Mouse (Mus musculus) liver, adult 2 months (tissue): ENCODE measurements around the gene Tcn2. TPM values are rescaled to one million over a fixed set of nuclear protein-coding genes. Genes with fewer than 3 reads are reported as not detected.

Experiments used
- DNase-seq: peaks from one replicate; pipeline ENCODE4 v3.0.0-alpha.2; 2011; ENCODE audit warnings: low read depth, low spot score; ENCODE audit errors: extremely low read depth
- H3K27ac ChIP-seq: fragments of 200-500 bp; replicated peaks from 2 replicates; pipeline ENCODE4 v1.5.1; 2012; ENCODE audit warnings: low read depth, mild to moderate bottlenecking, control low read depth, inconsistent platforms, low read length; ENCODE audit not compliant: insufficient read depth
- H3K27me3 ChIP-seq: fragments of 200-500 bp; 2 replicates; pipeline ENCODE4 v1.6.1; 2012; ENCODE audit warnings: mild to moderate bottlenecking, moderate library complexity, low read length, inconsistent platforms; ENCODE audit not compliant: control insufficient read depth, insufficient read depth
- H3K36me3 ChIP-seq: fragments of 200-500 bp; 2 replicates; pipeline ENCODE4 v1.6.1; 2012; ENCODE audit warnings: low read length, inconsistent platforms; ENCODE audit not compliant: control insufficient read depth, insufficient read depth
- H3K4me1 ChIP-seq: fragments of 200-500 bp; 2 replicates; pipeline ENCODE4 v1.6.1; 2011; ENCODE audit warnings: low read length; ENCODE audit not compliant: control insufficient read depth, insufficient read depth
- H3K4me3 ChIP-seq: fragments of 200-500 bp; 2 replicates; pipeline ENCODE4 v1.5.1; 2011; ENCODE audit warnings: low read depth, mild to moderate bottlenecking, control low read depth, low read length, moderate library complexity; ENCODE audit not compliant: insufficient read depth
- H3K79me2 ChIP-seq: fragments of 200-500 bp; 2 replicates; pipeline ENCODE4 v1.6.1; 2012; ENCODE audit warnings: inconsistent platforms, mild to moderate bottlenecking, low read length, moderate library complexity; ENCODE audit not compliant: control insufficient read depth, insufficient read depth
- H3K9ac ChIP-seq: fragments of 200-500 bp; 2 replicates; pipeline ENCODE4 v1.6.1; 2012; ENCODE audit warnings: low read depth, mild to moderate bottlenecking, control low read depth, inconsistent platforms, low read length
- CTCF ChIP-seq: fragments of 200-500 bp; IDR thresholded peaks from 2 replicates; pipeline ENCODE4 v1.5.1; 2011; ENCODE audit warnings: low read depth, low read length, control low read depth
- POLR2A ChIP-seq: fragments of 200-500 bp; IDR thresholded peaks from 2 replicates; pipeline ENCODE4 v1.6.1; 2011; ENCODE audit warnings: low read length, control low read depth; ENCODE audit not compliant: insufficient read depth; ENCODE audit errors: extremely low read depth
- WGBS: fragments of 180-500 bp; shearing (Covaris S2); methylation state at CpG from one replicate; pipeline ENCODE4 v1.1.7; 2018; 5-methylcytosine and 5-hydroxymethylcytosine counted together
- polyA plus RNA-seq: library from polyadenylated mRNA; depleted of rRNA; stranded (reverse); fragments of >200 nt; gene quantifications from 2 replicates; pipeline ENCODE4 v1.2.3, GENCODE M21; 2012
- total RNA-seq: library from RNA; depleted of rRNA; stranded (reverse); fragments of >200 nt; gene quantifications from 2 replicates; pipeline ENCODE4 v1.2.3, GENCODE M21; 2014

Tcn2 gene
- total and polyA plus RNA-seq, 2 experiments: 101 to 211 TPM

- DNase-seq: no peak
- Histone ChIP-seq H3K79me2 (peaks cover 10% of the 10 kb centered on the region; the same call in 1 of the 2 replicates), H3K27me3 (no peaks in the 10 kb centered on the region), H3K4me1 (0 out of 2 replicates have a peak, but pooled peaks cover 2% of the 10 kb centered on the region), H3K4me3 (no peak overlapping the region), H3K9ac (no peak overlapping the region), H3K27ac (no peak overlapping the region), H3K36me3 (peaks cover 39% of the 10 kb centered on the region)
- 100% methylated on average over 7 of the region's 7 CpGs for WGBS
- no peak for TF ChIP-seq POLR2A
- no peak for TF ChIP-seq CTCF
These were observed 38.4 kb upstream of the Tcn2 start for GRCm38 (mm10) chr11:3970361-3970760.

GRCm38 (mm10) chr11:3969837-3970236, 37.9 kb upstream of the Tcn2 start:
- no peaks in the 10 kb centered on the region for H3K27me3 ChIP-seq
- no peak for DNase-seq
- no peak overlapping the region for H3K9ac ChIP-seq
- H3K4me1 ChIP-seq: peaks cover 5% of the 10 kb centered on the region
- 75% methylated on average over 3 of the region's 3 CpGs for WGBS
- TF ChIP-seq POLR2A (no peak), CTCF (peak; percentile 50)
- peaks cover 38% of the 10 kb centered on the region for H3K36me3 ChIP-seq
- H3K27ac ChIP-seq: no peak overlapping the region
- H3K79me2 ChIP-seq: peaks cover 12% of the 10 kb centered on the region; the same call in 1 of the 2 replicates
- H3K4me3 ChIP-seq: no peak overlapping the region

GRCm38 (mm10) chr11:3964416-3965172, 32.6 kb upstream of the Tcn2 start:
- TF ChIP-seq CTCF (no peak), POLR2A (no peak)
- WGBS: 11% methylated on average over 11 of the region's 11 CpGs
- peak overlapping the region; percentile 88 for H3K9ac ChIP-seq

GRCm38 (mm10) chr11:3963610-3964415, 31.9 kb upstream of the Tcn2 start, which contains the start of gene Pes1:
Gene Pes1 (plus strand): TSS chr11:3963975.
- under 1% methylated on average over 31 of the region's 31 CpGs for WGBS
- no peaks in the 10 kb centered on the region for H3K27me3 ChIP-seq

More at GRCm38 (mm10) chr11:3964416-3965172, 32.6 kb upstream of the Tcn2 start:
- Histone ChIP-seq H3K27me3 (no peaks in the 10 kb centered on the region), H3K4me3 (peak overlapping the region; percentile 92), H3K79me2 (peaks cover 18% of the 10 kb centered on the region; the same call in 1 of the 2 replicates), H3K27ac (no peak overlapping the region; the same call in 1 of the 2 replicates), H3K36me3 (peaks cover 6% of the 10 kb centered on the region; the same call in 1 of the 2 replicates), H3K4me1 (peaks cover 12% of the 10 kb centered on the region)
- no peak for DNase-seq

GRCm38 (mm10) chr11:3963155-3963554, 31.2 kb upstream of the Tcn2 start:
- WGBS: 63% methylated on average over 10 of the region's 10 CpGs
- TF ChIP-seq POLR2A: no peak
- TF ChIP-seq CTCF: no peak
- Histone ChIP-seq H3K27ac (peak overlapping the region; percentile 67), H3K4me1 (peaks cover 12% of the 10 kb centered on the region), H3K9ac (peak overlapping the region; percentile 40; the same call in 1 of the 2 replicates), H3K36me3 (peaks cover 2% of the 10 kb centered on the region; the same call in 1 of the 2 replicates), H3K79me2 (peaks cover 18% of the 10 kb centered on the region; the same call in 1 of the 2 replicates), H3K4me3 (peak overlapping the region; percentile 40), H3K27me3 (no peaks in the 10 kb centered on the region)
- DNase-seq: peak; percentile 85

More at GRCm38 (mm10) chr11:3963610-3964415, 31.9 kb upstream of the Tcn2 start, which contains the start of gene Pes1:
- Histone ChIP-seq H3K36me3 (peaks cover 2% of the 10 kb centered on the region; the same call in 1 of the 2 replicates), H3K4me1 (peaks cover 12% of the 10 kb centered on the region), H3K4me3 (peak within 1 kb of the TSS; percentile 92), H3K79me2 (peaks cover 18% of the 10 kb centered on the region; the same call in 1 of the 2 replicates), H3K27ac (peak within 1 kb of the TSS; percentile 67), H3K9ac (peak within 1 kb of the TSS; percentile 88)
- TF ChIP-seq CTCF (no peak), POLR2A (0 out of 2 replicates have a peak, but pooled peaks have one; percentile 18)
- DNase-seq: peak; percentile 90
